Mouse (Mus musculus) heart, adult 10 weeks (tissue): Measurements from ENCODE around the gene Slc2a1. TPM values are rescaled to one million over a fixed set of nuclear protein-coding genes. Genes with fewer than 3 reads are reported as not detected.

ENCODE experiments used
- polyA plus RNA-seq: library from polyadenylated mRNA; stranded (reverse); fragments of 350-450 nt; fragmentation: Illumina TruSeq; extraction: RNeasy Lipid Tissue Mini Kit (QIAGEN cat#74804); gene quantifications from one replicate; pipeline ENCODE4 v1.2.3, GENCODE M21; 2014; ENCODE audit warnings: low read depth, low replicate concordance

Gene Slc2a1
- 14.9 TPM for polyA plus RNA-seq

DNA sequence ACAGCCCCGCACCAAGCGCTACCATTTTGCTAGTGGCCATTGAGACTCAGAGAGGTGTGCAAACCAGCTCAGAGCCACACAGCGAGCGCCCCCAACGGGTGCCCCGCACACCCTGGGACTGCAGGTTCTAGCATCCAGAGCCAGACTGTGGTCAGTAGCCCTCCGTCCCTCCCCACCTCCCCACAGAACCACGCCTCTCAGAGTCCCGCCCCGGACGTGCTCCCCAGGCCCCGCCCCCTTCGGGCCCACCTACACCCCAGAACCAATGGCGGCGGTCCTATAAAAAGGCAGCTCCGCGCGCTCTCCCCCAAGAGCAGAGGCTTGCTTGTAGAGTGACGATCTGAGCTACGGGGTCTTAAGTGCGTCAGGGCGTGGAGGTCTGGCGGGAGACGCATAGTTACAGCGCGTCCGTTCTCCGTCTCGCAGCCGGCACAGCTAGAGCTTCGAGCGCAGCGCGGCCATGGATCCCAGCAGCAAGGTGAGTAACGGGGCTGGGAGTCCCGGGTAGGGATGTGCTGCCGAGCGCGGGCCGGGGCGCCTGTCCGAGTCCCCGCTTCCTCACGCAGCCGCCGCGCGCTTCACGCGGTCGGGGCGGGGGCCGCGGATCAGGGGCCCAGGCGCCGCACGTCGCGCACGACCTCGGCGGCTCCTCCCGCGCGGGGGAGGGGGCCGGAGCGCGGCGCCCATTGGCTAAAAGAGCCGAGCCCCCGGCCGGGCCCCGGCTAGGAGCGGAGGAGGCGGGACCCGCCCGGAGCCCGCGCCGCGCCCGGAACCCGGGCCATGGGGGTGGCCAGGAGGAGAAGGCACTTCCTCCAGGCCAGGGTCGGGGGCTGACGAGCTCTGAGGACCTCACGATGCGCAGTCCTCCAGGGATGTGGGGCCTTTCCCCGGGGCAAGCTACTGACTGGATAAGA is at the start of gene Slc2a1:
Gene Slc2a1 (plus strand): TSS at position 217 of the 914 bp plus-strand sequence.

DNA sequence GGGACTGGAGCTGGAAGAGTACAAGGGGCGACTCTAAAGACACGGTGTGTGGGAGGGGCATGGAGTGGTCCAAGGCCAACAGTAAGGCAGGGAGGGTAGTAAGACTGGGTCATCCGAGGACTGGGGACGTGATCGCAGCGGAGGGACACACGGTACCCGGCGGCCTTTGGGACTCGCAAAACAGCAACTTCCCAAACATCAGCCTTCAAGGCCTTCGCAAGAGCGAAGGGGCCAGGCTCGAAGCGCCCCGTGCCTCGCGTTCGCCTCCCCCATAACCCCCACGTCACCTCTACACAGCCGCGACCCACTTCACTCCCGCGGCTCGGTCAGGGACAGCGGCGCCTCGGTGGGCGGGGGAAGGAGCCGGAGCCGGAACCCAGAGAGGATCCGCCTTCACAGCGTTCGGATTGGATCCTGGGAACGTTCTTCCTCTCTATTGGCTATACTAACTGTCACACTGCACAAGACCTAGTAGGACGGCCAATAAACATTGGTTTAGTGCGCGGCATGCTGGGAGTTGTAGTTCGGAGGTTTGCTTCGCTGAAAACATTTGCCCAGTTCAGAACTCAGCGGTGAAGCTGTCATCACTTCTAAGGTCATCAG is 65.4 kb downstream of the Slc2a1 start, which contains the start of gene Zfp691:
Gene Zfp691 (minus strand): TSS at position 345 of the 603 bp plus-strand sequence.

Other genes starting within 250 kb of the Slc2a1 start
- gene Olfr1331, start 244.1 kb upstream of the Slc2a1 start, polyA plus RNA-seq = not detected
- not detected for gene Olfr1330, start 220.1 kb upstream of the Slc2a1 start, polyA plus RNA-seq
- not detected for gene Olfr1329, start 191.2 kb upstream of the Slc2a1 start, polyA plus RNA-seq
- gene Olfr1328, start 170.1 kb upstream of the Slc2a1 start, polyA plus RNA-seq = not detected
- not detected for gene Lao1, start 147.1 kb upstream of the Slc2a1 start, polyA plus RNA-seq
- 16.1 TPM for gene Zfp691, start 65.5 kb downstream of the Slc2a1 start, polyA plus RNA-seq
- not detected for gene Ermap, start 81.3 kb downstream of the Slc2a1 start, polyA plus RNA-seq
- 29.8 TPM for gene Svbp, start 86.6 kb downstream of the Slc2a1 start, polyA plus RNA-seq
- gene Tmem269, start 109.5 kb downstream of the Slc2a1 start, polyA plus RNA-seq = not detected
- gene AU022252, start 124.0 kb downstream of the Slc2a1 start, polyA plus RNA-seq = 11.2 TPM
- gene P3h1, start 124.2 kb downstream of the Slc2a1 start, polyA plus RNA-seq = 11.7 TPM
- not detected for gene Cldn19, start 146.7 kb downstream of the Slc2a1 start, polyA plus RNA-seq
- 947 TPM for gene Ybx1, start 185.9 kb downstream of the Slc2a1 start, polyA plus RNA-seq
- 13.4 TPM for gene Ppih, start 211.8 kb downstream of the Slc2a1 start, polyA plus RNA-seq